Mouse (Mus musculus) erythroid progenitor cell, adult 5-6 weeks (primary cell): Measurements from ENCODE around the gene Slfn4. TPM values are rescaled to one million over a fixed set of nuclear protein-coding genes. Genes with fewer than 3 reads are reported as not detected.
"Not testable (repeated sequence)": the region's sequence is repeated elsewhere in the genome, so short reads cannot be mapped to it uniquely, and the experiment has no call there.

Experiments
- ATAC-seq: replicated peaks from 2 replicates; pipeline ENCODE4 v1.8.0; 2016; ENCODE audit warnings: moderate number of reproducible peaks, mild to moderate bottlenecking, moderate TSS enrichment, inconsistent platforms; ENCODE audit not compliant: poor library complexity, low FRiP score, severe bottlenecking
- total RNA-seq, 2 experiments: library from RNA; stranded (forward) in 1 of 2; stranded (reverse) in 1 of 2; fragments of 150-400 nt in 1 of 2; fragments of 186-747, 209-891 nt in 1 of 2; gene quantifications; 2 replicates each; pipeline versions ENCODE4 v1.2.3 to v1.2.4; 2015 to 2017; ENCODE audit warnings: low replicate concordance in 2 of 2

The Slfn4 gene
- total RNA-seq (2015; ENCODE audit: low replicate concordance) (21.3 and 75.9 TPM in 2 replicates), total RNA-seq (2017; ENCODE audit: low replicate concordance) (4.2 and 12.1 TPM in 2 replicates)

GRCm38 (mm10) chr11:83174948-83175539 lies at the start of gene Slfn4:
Slfn4 (plus strand) TSS chr11:83175186.
- no peak for ATAC-seq

DNA sequence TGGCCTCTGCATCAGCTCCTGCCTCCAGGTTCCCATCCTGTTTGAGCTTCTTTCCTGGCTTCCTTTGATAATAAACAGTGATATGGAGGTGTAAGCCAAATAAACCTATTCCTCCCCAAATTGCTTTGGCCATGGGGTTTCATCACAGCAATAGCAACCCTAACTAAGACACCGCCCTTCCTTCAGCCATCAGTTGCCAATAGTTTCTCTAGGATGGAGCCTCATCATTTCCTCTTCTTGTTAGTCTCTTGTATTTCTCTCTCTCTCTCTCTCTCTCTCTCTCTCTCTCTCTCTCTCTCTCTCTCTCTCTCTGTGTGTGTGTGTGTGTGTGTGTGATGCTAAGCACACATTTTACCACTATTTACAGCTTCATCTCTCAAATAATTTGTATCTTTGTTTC lies 49.4 kb upstream of the Slfn4 start:
- ATAC-seq, result not testable (repeated sequence)

- not testable (repeated sequence) for ATAC-seq
Measured at GRCm38 (mm10) chr11:83137253-83137652, 37.7 kb upstream of the Slfn4 start.

DNA sequence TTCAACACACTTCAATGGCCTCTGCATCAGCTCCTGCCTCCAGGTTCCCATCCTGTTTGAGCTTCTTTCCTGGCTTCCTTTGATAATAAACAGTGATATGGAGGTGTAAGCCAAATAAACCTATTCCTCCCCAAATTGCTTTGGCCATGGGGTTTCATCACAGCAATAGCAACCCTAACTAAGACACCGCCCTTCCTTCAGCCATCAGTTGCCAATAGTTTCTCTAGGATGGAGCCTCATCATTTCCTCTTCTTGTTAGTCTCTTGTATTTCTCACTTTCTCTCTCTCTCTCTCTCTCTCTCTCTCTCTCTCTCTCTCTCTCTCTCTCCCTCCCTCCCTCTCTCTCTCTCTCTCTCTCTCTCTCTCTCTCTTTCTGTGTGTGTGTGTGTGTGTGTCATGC lies 26.0 kb upstream of the Slfn4 start:
- ATAC-seq, result not testable (repeated sequence)

DNA sequence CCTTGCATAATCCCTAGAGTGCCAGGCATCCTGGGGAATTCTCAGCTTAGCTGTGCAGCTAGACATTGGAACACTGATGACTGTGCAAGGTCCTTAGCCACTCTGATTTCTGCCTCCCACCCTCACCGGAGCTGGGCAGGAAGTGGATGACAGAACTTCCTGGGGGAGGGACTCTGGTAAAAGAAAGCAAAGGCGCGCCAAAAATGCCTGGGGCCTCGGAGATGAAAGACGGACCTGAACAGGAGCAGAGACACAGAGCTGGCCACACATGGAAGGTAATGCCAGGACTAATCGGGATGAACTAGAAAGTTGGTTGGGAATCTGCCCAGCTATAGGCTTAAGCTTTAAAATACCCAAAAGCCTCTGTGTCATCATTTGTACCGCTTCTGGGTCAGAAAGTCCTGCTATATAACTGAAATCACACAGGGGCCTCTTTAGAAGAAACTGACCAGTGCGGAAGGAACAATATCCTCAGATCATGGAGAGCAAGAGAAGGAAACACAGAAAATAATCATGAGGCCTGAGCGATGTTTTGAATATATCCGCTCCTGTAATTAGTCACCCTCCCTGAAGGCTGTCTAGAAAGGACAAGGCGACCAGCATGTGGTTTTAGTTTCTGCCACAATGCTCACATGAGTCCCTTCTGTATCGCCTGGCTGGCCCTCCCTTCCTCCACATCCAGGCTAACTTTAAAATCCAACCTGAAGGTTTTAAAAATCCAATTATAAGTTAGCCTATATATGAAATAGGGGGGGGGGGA lies 16.3 kb downstream of the Slfn4 start, which contains the start of gene Slfn3:
TSS of gene Slfn3 (plus strand) at position 197 of the 760 bp plus-strand sequence.
- ATAC-seq, result peak; percentile 76

- peak; percentile 90 for ATAC-seq
Measured at GRCm38 (mm10) chr11:83192001-83192400, 17.0 kb downstream of the Slfn4 start.

DNA sequence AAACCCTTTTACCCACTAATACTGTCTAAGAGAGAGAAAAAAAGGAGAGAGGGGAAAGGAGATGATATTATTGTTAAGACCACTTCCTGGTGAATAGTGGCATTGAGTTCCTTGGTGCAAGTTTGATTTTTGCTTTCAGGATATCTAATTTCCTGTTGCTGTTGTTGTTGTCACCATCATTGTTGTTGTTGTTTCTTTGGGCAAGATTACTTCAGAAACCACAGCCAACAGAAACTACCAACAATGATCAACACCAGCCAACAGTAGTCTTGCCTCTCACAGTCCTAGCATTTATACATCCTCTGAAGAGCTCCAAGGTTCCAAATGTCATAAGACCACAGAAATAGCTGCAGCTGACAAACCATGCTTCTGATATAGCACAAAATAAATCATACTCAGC lies 30.0 kb downstream of the Slfn4 start:
- no peak for ATAC-seq

- ATAC-seq, result peak; percentile 72
Measured at GRCm38 (mm10) chr11:83216119-83216518, 41.1 kb downstream of the Slfn4 start.

DNA sequence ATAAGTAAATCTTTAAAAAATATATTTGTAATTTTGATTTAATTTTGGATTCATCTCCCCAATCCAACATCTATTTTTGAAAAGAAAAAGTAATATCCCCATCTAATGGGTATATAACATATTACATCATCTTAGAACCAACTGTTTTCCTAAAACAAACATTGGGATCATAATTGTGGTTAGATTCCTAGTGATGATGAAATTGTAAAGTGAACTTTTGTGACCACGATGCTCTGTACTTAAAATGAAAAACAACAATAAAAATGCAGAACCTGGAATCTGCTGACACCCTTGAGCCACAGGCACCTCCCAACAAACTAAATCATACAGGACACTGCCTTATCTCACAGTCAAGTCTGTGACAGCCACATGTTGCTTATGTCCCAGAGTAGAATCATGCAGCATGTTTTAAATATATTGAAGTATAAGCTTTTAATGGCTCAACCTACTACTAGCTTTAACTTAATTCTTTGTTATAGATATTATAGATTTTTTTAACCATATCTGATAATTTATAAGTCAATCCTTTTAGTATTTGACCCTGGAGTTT lies 46.4 kb downstream of the Slfn4 start:
- ATAC-seq, result no peak

DNA sequence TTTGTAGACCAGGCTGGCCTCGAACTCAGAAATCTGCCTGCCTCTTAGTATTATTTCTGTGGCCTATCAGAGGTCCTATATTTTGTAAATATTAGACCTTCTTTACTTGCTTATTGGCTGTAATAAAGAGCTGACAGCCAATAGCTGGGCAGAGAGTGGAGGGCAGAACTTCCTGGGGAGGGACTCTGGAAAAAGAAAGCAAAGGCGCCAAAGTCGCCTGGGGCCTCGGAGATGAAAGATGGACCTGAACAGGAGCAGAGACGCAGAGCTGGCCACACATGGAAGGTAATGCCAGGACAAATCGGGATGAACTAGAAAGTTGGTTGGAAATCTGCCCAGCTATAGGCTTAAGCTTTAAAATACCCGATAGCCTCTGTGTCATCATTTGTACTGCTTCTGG lies 48.4 kb downstream of the Slfn4 start:
- peak; percentile 78 for ATAC-seq

DNA sequence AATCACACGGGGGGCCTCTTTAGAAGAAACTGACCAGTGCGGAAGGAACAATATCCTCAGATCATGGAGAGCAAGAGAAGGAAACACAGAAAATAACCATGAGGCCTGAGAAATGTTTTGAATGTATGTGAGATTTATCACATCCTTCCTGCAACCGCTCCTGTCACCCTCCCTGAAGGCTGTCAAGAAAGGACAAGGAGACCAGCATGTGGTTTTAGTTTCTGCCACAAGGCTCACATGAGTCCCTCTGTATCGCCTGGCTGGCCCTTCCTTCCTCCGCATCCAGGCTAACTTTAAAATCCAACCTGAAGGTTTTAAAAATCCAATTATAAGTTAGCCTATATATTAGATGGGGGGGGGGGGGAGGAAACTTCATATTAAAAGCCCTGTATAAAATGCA lies 48.8 kb downstream of the Slfn4 start:
- peak; percentile 62 for ATAC-seq

- ATAC-seq, result peak; percentile 89
Measured at GRCm38 (mm10) chr11:83224217-83224616, 49.2 kb downstream of the Slfn4 start.

DNA sequence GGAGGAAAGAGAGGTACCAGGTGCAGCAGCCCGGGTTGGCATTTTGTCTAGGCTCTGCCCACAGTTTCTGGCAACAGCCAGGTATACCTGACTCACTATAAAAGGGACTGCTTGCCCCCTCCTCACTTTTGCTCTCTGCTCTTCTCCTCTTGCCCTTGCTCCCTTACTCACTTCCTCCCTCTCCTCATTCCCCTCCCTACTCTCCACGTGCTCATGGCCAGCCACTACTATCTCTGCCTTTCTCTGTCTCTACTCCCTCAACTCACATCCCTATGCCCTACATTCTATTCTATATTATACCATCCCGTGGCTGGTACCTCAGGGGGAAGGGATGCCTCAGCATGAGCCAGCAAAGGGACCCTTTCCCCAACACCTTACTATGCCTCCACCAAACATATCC lies 49.8 kb downstream of the Slfn4 start:
- ATAC-seq, result no peak; the same call in 1 of the 2 replicates

- no peak for ATAC-seq
Measured at GRCm38 (mm10) chr11:83225371-83225960, 50.5 kb downstream of the Slfn4 start.

DNA sequence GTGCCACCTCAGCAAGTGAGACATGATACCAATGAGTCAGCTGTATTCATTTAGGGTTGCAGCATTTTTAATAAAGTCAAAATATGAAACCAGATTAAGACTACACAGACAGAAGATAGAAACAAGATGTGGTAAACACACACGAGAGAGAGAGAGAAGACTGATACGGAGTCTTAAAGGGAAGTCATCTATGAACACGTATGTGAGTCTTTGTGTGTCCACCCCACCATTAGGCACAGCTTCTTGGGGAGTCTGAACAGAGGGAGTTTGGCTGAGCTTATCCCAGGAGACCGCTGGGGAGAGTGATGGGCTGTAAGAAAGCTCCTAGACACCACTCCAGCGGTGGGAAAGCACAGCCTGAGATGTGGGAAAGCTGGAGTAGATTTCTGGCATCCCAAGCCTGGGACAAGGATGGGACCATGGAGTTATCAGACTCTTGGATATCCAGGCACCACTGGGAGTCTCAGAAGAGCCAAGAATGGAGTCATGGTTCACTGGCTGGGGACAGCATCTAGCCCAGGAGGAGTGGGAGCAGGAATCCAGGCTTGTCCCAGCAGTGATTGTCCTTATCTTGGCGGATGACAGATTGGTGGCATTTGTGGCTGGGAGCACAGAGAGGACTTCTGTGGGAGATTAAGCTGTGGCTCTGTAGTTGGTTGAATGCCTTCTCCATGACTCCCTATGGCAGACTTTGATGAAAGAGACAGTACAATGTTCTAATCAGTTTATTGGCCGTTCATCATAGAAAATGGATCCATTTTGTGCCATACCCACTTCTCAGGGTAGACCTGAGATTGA lies 53.1 kb downstream of the Slfn4 start:
- ATAC-seq, result no peak

- peak; percentile 88 for ATAC-seq
Measured at GRCm38 (mm10) chr11:83230966-83231365, 56.0 kb downstream of the Slfn4 start.

- 0 out of 2 replicates have a peak, but pooled peaks have one; percentile 52 for ATAC-seq
Measured at GRCm38 (mm10) chr11:83233621-83234020, 58.6 kb downstream of the Slfn4 start.

GRCm38 (mm10) chr11:83237390-83237789 lies 62.4 kb downstream of the Slfn4 start:
- not testable (repeated sequence) for ATAC-seq

DNA sequence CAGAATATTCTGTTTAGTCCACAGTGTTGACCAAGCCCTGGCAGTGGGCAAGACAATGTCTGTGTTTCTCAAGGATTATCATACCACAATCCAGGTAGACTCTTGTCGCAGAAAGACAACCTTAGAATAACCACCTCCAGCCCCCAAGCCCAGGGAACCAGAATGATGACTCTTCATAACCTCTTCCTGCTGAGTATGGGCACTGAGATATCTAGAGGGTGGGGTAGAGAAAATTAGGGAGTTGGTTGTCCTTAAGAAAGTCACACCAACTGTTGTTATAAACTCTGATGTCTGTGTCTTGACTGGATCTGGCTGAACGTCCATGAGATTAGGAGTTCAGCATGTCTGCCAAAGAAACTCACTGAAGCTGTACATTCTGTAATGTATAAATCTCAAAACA lies 63.4 kb downstream of the Slfn4 start:
- 0 out of 2 replicates have a peak, but pooled peaks have one; percentile 25 for ATAC-seq

GRCm38 (mm10) chr11:83239811-83240210 lies 64.8 kb downstream of the Slfn4 start:
- no peak for ATAC-seq
